Mouse (Mus musculus): ENCODE measurements around the gene Naga. TPM values are rescaled to one million over a fixed set of nuclear protein-coding genes. Genes with fewer than 3 reads are reported as not detected.
"Not testable (repeated sequence)": the region's sequence is repeated elsewhere in the genome, so short reads cannot be mapped to it uniquely, and the experiment has no call there.

The Naga gene
- polyA plus RNA-seq, 1 experiment = 20.9 TPM

DNA sequence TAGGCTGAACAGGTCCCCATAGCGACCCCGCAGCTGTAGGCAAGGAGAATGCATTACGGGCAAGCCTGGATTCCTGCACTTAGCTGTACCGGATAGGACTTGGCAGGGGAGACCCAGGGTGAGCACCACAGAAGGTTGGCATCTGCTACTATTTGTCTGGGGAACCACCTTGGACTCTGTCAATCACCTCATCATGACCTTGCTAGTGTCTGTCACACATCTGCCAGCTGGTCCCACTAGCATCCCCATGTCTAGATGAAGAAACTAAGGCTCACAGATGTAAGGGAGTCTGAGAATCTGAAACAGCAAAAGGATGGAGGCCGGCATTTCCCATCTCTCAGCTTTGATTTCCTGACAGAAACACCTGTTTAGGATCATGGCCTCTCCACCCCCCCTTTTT is 35.7 kb upstream of the Naga start:
- H3ac ChIP-seq (ENCODE audit: control insufficient read depth, insufficient read length, low read depth) = no peak overlapping the region
- no peaks in the 10 kb centered on the region for H3K79me2 ChIP-seq (ENCODE audit: control insufficient read depth, insufficient read depth)
- H3K36me3 ChIP-seq (ENCODE audit: control insufficient read depth, insufficient read depth) = no peaks in the 10 kb centered on the region
- TF ChIP-seq FOSL1 (IDR thresholded peaks at IDR 0.05; ENCODE audit: insufficient read depth, low read length, poor library complexity, severe bottlenecking) (no peak), MAX (IDR thresholded peaks at IDR 0.05) (no peak)
- H3K27me3 ChIP-seq (ENCODE audit: control insufficient read depth, insufficient read depth, insufficient read length) = peaks cover 13% of the 10 kb centered on the region
- H3K4me3 ChIP-seq (ENCODE audit: insufficient read depth, poor library complexity, severe bottlenecking) = no peak overlapping the region
- no peaks in the 10 kb centered on the region for H3K79me3 ChIP-seq (ENCODE audit: low read depth)

DNA sequence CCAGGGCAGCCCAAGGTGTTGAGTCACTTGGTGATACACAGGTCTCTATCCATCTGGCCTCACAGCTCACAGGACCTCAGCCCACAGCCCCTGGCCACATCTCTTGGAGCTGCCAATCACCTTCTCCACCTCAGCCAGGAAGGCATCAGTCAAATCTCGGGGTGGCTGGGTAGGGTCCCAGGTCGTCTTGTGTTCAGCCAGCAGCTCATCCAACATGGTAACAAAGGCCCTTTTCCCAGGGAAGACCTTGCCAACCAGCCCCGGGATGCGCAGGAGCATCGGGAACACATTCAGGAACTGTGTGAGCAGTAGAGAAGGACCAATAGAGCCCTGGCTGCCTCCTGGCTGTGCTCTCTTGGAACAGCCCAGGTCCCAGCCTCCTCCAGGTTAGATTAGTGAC is 34.3 kb upstream of the Naga start:
- Histone ChIP-seq H3K4me3 (ENCODE audit: insufficient read depth, poor library complexity, severe bottlenecking) (no peak overlapping the region), H3ac (ENCODE audit: control insufficient read depth, insufficient read length, low read depth) (no peak overlapping the region), H3K36me3 (ENCODE audit: control insufficient read depth, insufficient read depth) (no peaks in the 10 kb centered on the region), H3K27me3 (ENCODE audit: control insufficient read depth, insufficient read depth, insufficient read length) (peaks cover 13% of the 10 kb centered on the region), H3K79me3 (ENCODE audit: low read depth) (no peaks in the 10 kb centered on the region), H3K79me2 (ENCODE audit: control insufficient read depth, insufficient read depth) (no peaks in the 10 kb centered on the region)
- TF ChIP-seq CEBPB (IDR thresholded peaks at IDR 0.05; ENCODE audit: low read depth) (no peak), USF1 (IDR thresholded peaks at IDR 0.05; ENCODE audit: low read depth) (no peak), FOSL1 (IDR thresholded peaks at IDR 0.05; ENCODE audit: insufficient read depth, low read length, poor library complexity, severe bottlenecking) (no peak), MYOD1 (IDR thresholded peaks at IDR 0.05; ENCODE audit: control insufficient read depth, insufficient read length, low read depth) (no peak), CTCF (IDR thresholded peaks at IDR 0.05; ENCODE audit: control insufficient read depth, insufficient read depth, insufficient read length) (no peak), MAX (IDR thresholded peaks at IDR 0.05) (no peak), MYOG (IDR thresholded peaks at IDR 0.05; ENCODE audit: control insufficient read depth, extremely low read depth, insufficient read length) (no peak)

DNA sequence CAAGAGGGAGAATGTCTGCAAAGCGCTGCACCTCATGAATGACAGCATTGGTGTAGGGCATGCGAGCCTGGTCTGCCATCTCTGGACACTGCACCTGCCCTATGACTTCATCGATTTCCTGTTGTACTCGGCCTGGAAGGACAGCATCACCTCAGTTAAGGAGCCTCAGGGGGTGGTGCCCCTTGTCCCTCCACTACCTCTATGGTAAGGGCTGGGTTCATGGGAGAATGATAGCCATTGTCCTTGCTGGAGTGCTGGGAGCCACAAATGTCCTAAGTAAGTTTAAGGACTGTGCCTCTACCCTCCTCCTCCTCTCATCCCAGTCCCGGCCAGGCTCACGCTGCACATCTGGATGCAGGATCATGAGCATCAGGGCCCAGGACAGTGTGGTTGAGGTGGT is 33.7 kb upstream of the Naga start:
- Histone ChIP-seq H3ac (ENCODE audit: control insufficient read depth, insufficient read length, low read depth) (no peak overlapping the region), H3K4me3 (ENCODE audit: insufficient read depth, poor library complexity, severe bottlenecking) (no peak overlapping the region), H3K27me3 (ENCODE audit: control insufficient read depth, insufficient read depth, insufficient read length) (peaks cover 13% of the 10 kb centered on the region), H3K79me3 (ENCODE audit: low read depth) (no peaks in the 10 kb centered on the region), H3K79me2 (ENCODE audit: control insufficient read depth, insufficient read depth) (no peaks in the 10 kb centered on the region), H3K36me3 (ENCODE audit: control insufficient read depth, insufficient read depth) (no peaks in the 10 kb centered on the region)
- TF ChIP-seq MYOD1 (IDR thresholded peaks at IDR 0.05; ENCODE audit: control insufficient read depth, insufficient read length, low read depth) (no peak), CTCF (IDR thresholded peaks at IDR 0.05; ENCODE audit: control insufficient read depth, insufficient read depth, insufficient read length) (no peak), CEBPB (IDR thresholded peaks at IDR 0.05; ENCODE audit: low read depth) (no peak), MAX (IDR thresholded peaks at IDR 0.05) (no peak), MYOG (IDR thresholded peaks at IDR 0.05; ENCODE audit: control insufficient read depth, extremely low read depth, insufficient read length) (no peak), USF1 (IDR thresholded peaks at IDR 0.05; ENCODE audit: low read depth) (no peak), FOSL1 (IDR thresholded peaks at IDR 0.05; ENCODE audit: insufficient read depth, low read length, poor library complexity, severe bottlenecking) (no peak)

DNA sequence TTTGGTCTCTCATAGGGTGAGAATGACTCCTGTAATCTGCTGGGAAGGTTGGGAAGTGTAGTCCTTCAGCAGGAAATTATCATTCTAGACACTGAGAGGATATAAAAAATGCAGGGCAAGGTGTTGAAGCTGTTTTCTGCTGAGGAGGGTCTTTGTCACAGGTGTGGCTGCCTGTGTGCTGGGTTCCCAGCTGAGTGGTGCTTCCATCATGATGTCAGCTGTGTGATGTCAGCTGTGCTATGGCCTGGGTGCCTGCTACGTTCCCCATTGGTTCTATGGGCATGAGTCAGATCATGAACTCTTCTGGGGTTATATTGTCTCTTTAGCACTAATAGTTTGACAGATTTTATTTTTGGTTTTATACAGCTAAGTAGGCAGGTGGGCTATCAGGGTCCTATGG is 30.1 kb upstream of the Naga start:
- no peaks in the 10 kb centered on the region for H3K36me3 ChIP-seq (ENCODE audit: control insufficient read depth, insufficient read depth)

DNA sequence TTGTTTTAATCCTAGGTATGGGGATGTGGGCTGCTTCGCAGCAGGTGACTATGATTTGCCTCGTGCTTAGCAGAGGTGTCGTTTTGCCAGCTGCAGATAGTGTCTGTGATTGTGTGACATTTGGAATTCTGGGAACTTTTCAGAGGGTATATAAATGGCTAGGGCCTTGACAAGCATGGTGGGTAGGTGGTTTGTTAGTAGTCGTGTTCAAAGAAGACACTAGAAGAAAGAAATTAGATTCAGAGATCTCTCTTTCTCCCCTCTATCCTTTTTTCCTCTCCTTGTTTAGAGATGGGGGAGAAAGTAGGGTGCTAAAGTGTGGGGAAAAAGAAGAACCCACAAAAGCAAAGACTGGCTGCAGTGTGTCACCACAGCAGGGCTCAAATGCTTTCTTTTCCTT is 29.4 kb upstream of the Naga start:
- H3K79me2 ChIP-seq (ENCODE audit: control insufficient read depth, insufficient read depth) = no peaks in the 10 kb centered on the region
- no peaks in the 10 kb centered on the region for H3K79me3 ChIP-seq (ENCODE audit: low read depth)
- no peak for TF ChIP-seq MYOD1 (IDR thresholded peaks at IDR 0.05; ENCODE audit: control insufficient read depth, insufficient read length, low read depth)
- no peak for TF ChIP-seq USF1 (IDR thresholded peaks at IDR 0.05; ENCODE audit: low read depth)
- TF ChIP-seq FOSL1 (IDR thresholded peaks at IDR 0.05; ENCODE audit: insufficient read depth, low read length, poor library complexity, severe bottlenecking) = no peak
- no peak for TF ChIP-seq CTCF (IDR thresholded peaks at IDR 0.05; ENCODE audit: control insufficient read depth, insufficient read depth, insufficient read length)
- no peak for TF ChIP-seq MYOG (IDR thresholded peaks at IDR 0.05; ENCODE audit: control insufficient read depth, extremely low read depth, insufficient read length)
- TF ChIP-seq MAX (IDR thresholded peaks at IDR 0.05) = no peak
- no peak for TF ChIP-seq CEBPB (IDR thresholded peaks at IDR 0.05; ENCODE audit: low read depth)

More for the DNA sequence above, 30.1 kb upstream of the Naga start:
- Histone ChIP-seq H3K79me2 (ENCODE audit: control insufficient read depth, insufficient read depth) (no peaks in the 10 kb centered on the region), H3K4me3 (ENCODE audit: insufficient read depth, poor library complexity, severe bottlenecking) (no peak overlapping the region), H3ac (ENCODE audit: control insufficient read depth, insufficient read length, low read depth) (no peak overlapping the region), H3K27me3 (ENCODE audit: control insufficient read depth, insufficient read depth, insufficient read length) (peaks cover 13% of the 10 kb centered on the region), H3K79me3 (ENCODE audit: low read depth) (no peaks in the 10 kb centered on the region)
- no peak for TF ChIP-seq CTCF (IDR thresholded peaks at IDR 0.05; ENCODE audit: control insufficient read depth, insufficient read depth, insufficient read length)

DNA sequence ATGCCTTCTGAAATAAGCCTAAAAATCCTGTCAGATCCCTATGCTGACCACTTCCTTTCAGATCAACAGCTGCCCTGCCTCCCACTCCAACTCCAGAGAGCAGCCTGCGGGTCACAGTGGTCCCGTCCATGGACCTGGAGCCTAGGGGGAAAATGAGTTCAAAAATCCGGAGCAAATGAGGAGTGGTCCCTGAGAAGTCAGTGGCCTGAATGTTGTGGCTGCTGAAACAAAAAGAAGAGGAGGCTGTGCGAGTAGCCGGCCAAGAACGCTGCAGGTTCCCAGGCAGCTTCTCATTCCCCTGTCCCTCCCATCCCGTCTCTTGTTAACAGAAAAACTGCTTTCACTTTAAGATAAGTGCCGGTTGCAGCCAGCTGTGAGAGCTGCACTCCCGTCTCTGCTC is 25.8 kb upstream of the Naga start:
- H3ac ChIP-seq (ENCODE audit: control insufficient read depth, insufficient read length, low read depth); H3K36me3 ChIP-seq (ENCODE audit: control insufficient read depth, insufficient read depth); H3K4me3 ChIP-seq (ENCODE audit: insufficient read depth, poor library complexity, severe bottlenecking); H3K27me3 ChIP-seq (ENCODE audit: control insufficient read depth, insufficient read depth, insufficient read length); H3K79me2 ChIP-seq (ENCODE audit: control insufficient read depth, insufficient read depth); H3K79me3 ChIP-seq (ENCODE audit: low read depth): not testable (repeated sequence)

More for the DNA sequence above, 29.4 kb upstream of the Naga start:
- Histone ChIP-seq H3K4me3 (ENCODE audit: insufficient read depth, poor library complexity, severe bottlenecking) (no peak overlapping the region), H3K36me3 (ENCODE audit: control insufficient read depth, insufficient read depth) (no peaks in the 10 kb centered on the region), H3ac (ENCODE audit: control insufficient read depth, insufficient read length, low read depth) (no peak overlapping the region), H3K27me3 (ENCODE audit: control insufficient read depth, insufficient read depth, insufficient read length) (peaks cover 13% of the 10 kb centered on the region)

DNA sequence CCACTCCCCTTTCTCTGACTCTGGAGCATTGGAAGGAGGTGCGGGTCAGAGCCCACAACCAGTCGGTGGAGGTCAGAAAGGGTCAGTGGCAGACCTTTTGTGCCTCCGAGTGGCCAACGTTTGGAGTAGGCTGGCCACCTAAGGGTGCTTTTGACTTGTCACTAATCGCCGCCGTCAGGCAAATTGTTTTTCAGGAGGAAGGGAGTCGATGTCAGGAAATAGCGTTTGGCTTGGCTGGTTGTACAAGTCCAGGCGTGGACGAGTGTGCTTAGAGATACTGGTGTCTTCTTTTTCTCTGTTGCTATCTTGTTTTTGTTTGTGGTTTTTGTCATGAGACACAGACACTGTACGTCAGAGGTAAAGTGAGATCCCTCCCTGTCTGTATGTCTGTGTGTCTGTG is 25.1 kb upstream of the Naga start:
- H3K79me2 ChIP-seq (ENCODE audit: control insufficient read depth, insufficient read depth); H3K27me3 ChIP-seq (ENCODE audit: control insufficient read depth, insufficient read depth, insufficient read length); H3ac ChIP-seq (ENCODE audit: control insufficient read depth, insufficient read length, low read depth); H3K79me3 ChIP-seq (ENCODE audit: low read depth); H3K36me3 ChIP-seq (ENCODE audit: control insufficient read depth, insufficient read depth); H3K4me3 ChIP-seq (ENCODE audit: insufficient read depth, poor library complexity, severe bottlenecking): not testable (repeated sequence)
